Mouse (Mus musculus): Measurements from ENCODE around the gene Smagp.

DNA sequence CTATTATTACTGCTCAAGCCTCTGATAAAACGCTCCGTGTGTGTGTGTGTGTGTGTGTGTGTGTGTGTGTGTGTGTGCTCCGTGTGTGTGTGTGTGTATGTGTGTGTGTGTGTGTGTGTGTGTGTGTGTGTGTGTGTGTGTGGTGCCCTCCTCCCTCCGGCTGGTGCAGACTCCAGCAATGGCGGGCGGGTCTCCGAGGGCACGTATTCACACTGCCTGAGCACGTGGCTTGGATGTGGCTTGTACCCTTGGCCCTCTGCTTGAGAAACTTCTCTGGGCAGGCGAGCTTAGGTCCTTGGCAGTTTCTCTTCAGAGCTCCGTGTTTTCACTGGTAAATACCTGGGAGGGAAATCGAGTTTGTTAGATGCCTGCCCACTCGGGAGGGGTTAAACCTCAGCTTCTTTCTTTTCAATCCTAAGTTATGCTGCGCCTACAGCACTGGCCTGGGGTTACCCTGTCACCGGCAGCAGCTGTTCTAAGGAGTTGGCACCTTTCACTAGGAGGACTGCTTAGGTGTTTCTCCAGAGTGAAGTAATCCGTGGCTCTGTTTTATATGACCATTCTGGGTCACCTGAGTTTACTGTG, 4.6 kb upstream of the Smagp start:
- TF ChIP-seq CTCF (IDR thresholded peaks at IDR 0.05; ENCODE audit: low read depth) (no peak), EP300 (IDR thresholded peaks at IDR 0.05; ENCODE audit: low read depth) (no peak)
